Mouse (Mus musculus) right cerebral cortex, postnatal 10 days (tissue): ENCODE measurements around the gene Prl8a1.

ENCODE experiments used
- DNase-seq, 2 experiments: peaks; one replicate each; pipeline ENCODE4 v3.0.0; 2021; ENCODE audit warnings: low spot score in 2 of 2

Gene Prl8a1

GRCm38 (mm10) chr13:27582071-27582470, at the start of gene Prl8a1:
TSS of gene Prl8a1 (minus strand) at chr13:27582171.
- no peak for DNase-seq

DNA sequence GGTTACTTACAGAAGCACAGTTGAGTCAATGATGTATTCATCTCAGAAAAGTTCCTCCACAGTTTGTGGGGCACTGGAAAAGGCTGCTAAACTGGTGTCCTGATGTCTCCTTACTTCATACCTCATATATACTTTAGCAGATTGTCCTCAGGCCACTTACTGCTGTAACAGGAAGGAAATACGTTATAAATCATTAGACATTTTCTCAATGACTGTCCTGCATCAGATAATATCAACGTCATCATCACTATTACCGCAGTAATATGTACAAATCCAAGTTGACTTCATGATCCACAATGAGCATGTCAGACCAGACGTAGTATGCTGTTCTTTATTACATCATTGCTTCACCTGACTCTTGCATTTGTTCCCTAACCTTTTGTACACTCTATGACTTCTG, 28.5 kb upstream of the Prl8a1 start, which contains the start of gene Prl7b1:
Gene Prl7b1, minus strand, starts transcription at position 101 of the 400 bp plus-strand sequence.
- no peak for DNase-seq

- DNase-seq, result no peak
Measured at GRCm38 (mm10) chr13:27564506-27564905, 17.5 kb downstream of the Prl8a1 start, which contains the start of gene Prl8a9. TSS of gene Prl8a9 (minus strand) at chr13:27564606.

DNA sequence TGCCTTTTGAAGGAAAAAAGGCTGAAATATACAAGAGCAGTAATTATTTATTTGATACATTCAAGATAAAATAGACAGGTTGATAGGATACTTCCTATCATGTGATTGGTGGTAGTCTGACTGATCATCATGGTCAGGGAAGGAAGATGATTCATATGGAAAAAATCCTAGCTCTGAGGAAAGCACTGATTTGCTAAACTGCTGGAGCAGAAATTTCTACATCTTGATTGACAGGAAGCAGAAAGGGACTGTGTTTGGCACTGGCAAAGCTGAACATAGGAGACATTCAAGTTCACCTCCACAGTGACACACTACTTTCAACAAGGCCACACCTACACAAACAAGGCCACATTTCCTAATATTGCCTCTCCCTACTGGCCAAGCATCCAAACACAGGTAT, 28.6 kb downstream of the Prl8a1 start:
- no peak for DNase-seq
